Mouse (Mus musculus) liver, embryonic 14.5 days (tissue): ENCODE measurements around the gene Eri3. TPM values are rescaled to one million over a fixed set of nuclear protein-coding genes. Genes with fewer than 3 reads are reported as not detected.

ENCODE experiments used
- ATAC-seq: fragments of 200-750 bp; cut with Nextera tagmentation; 2 replicates; pipeline ENCODE4 v1.8.0; 2017; ENCODE audit warnings: moderate number of reproducible peaks, mild to moderate bottlenecking, moderate library complexity; ENCODE audit not compliant: insufficient read depth
- DNase-seq, 3 experiments: peaks; one replicate each; pipeline ENCODE4 v3.0.0-alpha.2; 2012 to 2013; ENCODE audit warnings: low read depth in 3 of 3, low spot score in 3 of 3
- H3K27ac ChIP-seq: fragments of 300-500 bp; sonication (generic); 2 replicates; pipeline ENCODE4 v1.5.1; 2014; ENCODE audit warnings: moderate library complexity, mild to moderate bottlenecking, control low read depth, inconsistent platforms
- H3K27me3 ChIP-seq: fragments of 300-500 bp; sonication (generic); 2 replicates; pipeline ENCODE4 v1.6.1; 2014; ENCODE audit warnings: mild to moderate bottlenecking, low read length, moderate library complexity; ENCODE audit not compliant: control insufficient read depth, insufficient read depth
- H3K36me3 ChIP-seq: fragments of 300-500 bp; sonication (generic); replicated peaks from 2 replicates; pipeline ENCODE4 v1.6.1; 2014; ENCODE audit warnings: low read depth; ENCODE audit not compliant: control insufficient read depth, insufficient read depth
- H3K4me1 ChIP-seq, 2 experiments: fragments of 200-500 bp in 1 of 2; fragments of 300-500 bp in 1 of 2; sonication (generic) in 1 of 2; replicated peaks; 2 replicates each; pipeline ENCODE4 v1.6.1; 2012 to 2014; ENCODE audit warnings: antibody characterized with exemption in 1 of 2, inconsistent platforms in 1 of 2, low read length in 1 of 2; ENCODE audit not compliant: control insufficient read depth in 2 of 2, insufficient read depth in 2 of 2
- H3K4me2 ChIP-seq: fragments of 300-500 bp; sonication (generic); 2 replicates; pipeline ENCODE4 v1.6.1; 2014; ENCODE audit warnings: low read depth, mild to moderate bottlenecking, control low read depth, moderate library complexity
- H3K4me3 ChIP-seq, 2 experiments: fragments of 200-500 bp in 1 of 2; fragments of 300-500 bp in 1 of 2; sonication (generic) in 1 of 2; 2 replicates each; pipeline ENCODE4 v1.5.1; 2012 to 2014; ENCODE audit warnings: low read depth in 2 of 2, low read length in 2 of 2, mild to moderate bottlenecking in 2 of 2, control low read depth in 1 of 2, inconsistent platforms in 1 of 2, moderate library complexity in 1 of 2; ENCODE audit not compliant: insufficient read depth in 1 of 2
- H3K9ac ChIP-seq: fragments of 300-500 bp; sonication (generic); replicated peaks from 2 replicates; pipeline ENCODE4 v1.6.1; 2014; ENCODE audit warnings: mild to moderate bottlenecking, control low read depth, moderate library complexity
- H3K9me3 ChIP-seq: fragments of 300-500 bp; sonication (generic); 2 replicates; pipeline ENCODE4 v1.6.1; 2016; ENCODE audit warnings: low read length, mixed read lengths; ENCODE audit not compliant: control insufficient read depth
- CTCF ChIP-seq: IDR thresholded peaks from 2 replicates; pipeline ENCODE4 v1.5.1; 2016; ENCODE audit warnings: antibody characterized with exemption, low read depth, control low read depth
- EP300 ChIP-seq: IDR thresholded peaks from 2 replicates; pipeline ENCODE4 v1.6.1; 2016; ENCODE audit warnings: antibody characterized with exemption, low read depth
- WGBS: fragments of 180-500 bp; shearing (Covaris S2); extraction: QIAGEN DNeasy Blood & Tissue Kit; methylation state at CpG from one replicate; pipeline ENCODE4 v1.1.7; 2014; ENCODE audit not compliant: insufficient replicate concordance; 5-methylcytosine and 5-hydroxymethylcytosine counted together
- polyA plus RNA-seq, 2 experiments: library from polyadenylated mRNA; depleted of rRNA in 1 of 2; stranded (reverse) in 1 of 2; unstranded in 1 of 2; fragments of >200 nt; fragmentation: Nextera tagmentation in 1 of 2; extraction: Ambion mirVana in 1 of 2; gene quantifications; 2 replicates each; pipeline versions ENCODE4 v1.2.1 to v1.2.3; 2012 to 2014

The Eri3 gene
- polyA plus RNA-seq, 2 experiments: 20.1 to 29.8 TPM

- ATAC-seq: no peak
- 83% methylated on average over 5 of the region's 5 CpGs for WGBS
These were observed 109.8 kb downstream of the Eri3 start for GRCm38 (mm10) chr4:117660001-117660400.

GRCm38 (mm10) chr4:117664411-117665137, 114.4 kb downstream of the Eri3 start:
- Histone ChIP-seq H3K4me3 (no peak overlapping the region), H3K4me2 (no peak overlapping the region), H3K9me3 (no peaks in the 10 kb centered on the region), H3K27me3 (no peaks in the 10 kb centered on the region), H3K27ac (no peak overlapping the region), H3K4me1 (no peaks in the 10 kb centered on the region), H3K9ac (no peak overlapping the region), H3K36me3 (no peaks in the 10 kb centered on the region)
- WGBS: 72% methylated on average over 10 of the region's 10 CpGs
- TF ChIP-seq CTCF (no peak), EP300 (no peak)
- ATAC-seq: no peak
- no peak for DNase-seq

More at GRCm38 (mm10) chr4:117660001-117660400, 109.8 kb downstream of the Eri3 start:
- no peak overlapping the region for H3K4me3 ChIP-seq
- H3K4me2 ChIP-seq: no peak overlapping the region
- no peak overlapping the region for H3K9ac ChIP-seq
- H3K36me3 ChIP-seq: no peaks in the 10 kb centered on the region
- H3K27me3 ChIP-seq: no peaks in the 10 kb centered on the region
- no peaks in the 10 kb centered on the region for H3K9me3 ChIP-seq
- TF ChIP-seq EP300: no peak
- no peak for TF ChIP-seq CTCF
- DNase-seq: no peak
- no peak overlapping the region for H3K27ac ChIP-seq
- H3K4me1 ChIP-seq: no peaks in the 10 kb centered on the region

GRCm38 (mm10) chr4:117665531-117665930, 115.4 kb downstream of the Eri3 start:
- Histone ChIP-seq H3K4me2 (no peak overlapping the region), H3K27me3 (no peaks in the 10 kb centered on the region), H3K9me3 (no peaks in the 10 kb centered on the region), H3K4me1 (no peaks in the 10 kb centered on the region), H3K27ac (no peak overlapping the region), H3K9ac (no peak overlapping the region), H3K4me3 (no peak overlapping the region), H3K36me3 (no peaks in the 10 kb centered on the region)
- WGBS: 80% methylated on average over 7 of the region's 7 CpGs
- DNase-seq (no peak), ATAC-seq (no peak)
- TF ChIP-seq EP300 (no peak), CTCF (no peak)

GRCm38 (mm10) chr4:117666054-117666453, 115.9 kb downstream of the Eri3 start:
- WGBS: 82% methylated on average over 8 of the region's 8 CpGs
- Histone ChIP-seq H3K9ac (no peak overlapping the region), H3K27ac (no peak overlapping the region), H3K4me2 (no peak overlapping the region), H3K36me3 (no peaks in the 10 kb centered on the region), H3K9me3 (no peaks in the 10 kb centered on the region), H3K27me3 (no peaks in the 10 kb centered on the region), H3K4me3 (no peak overlapping the region), H3K4me1 (no peaks in the 10 kb centered on the region)
- TF ChIP-seq EP300 (no peak), CTCF (no peak)
- ATAC-seq (no peak), DNase-seq (no peak)

GRCm38 (mm10) chr4:117669874-117670273, 119.7 kb downstream of the Eri3 start:
- no peak overlapping the region for H3K4me2 ChIP-seq
- TF ChIP-seq EP300: no peak
- TF ChIP-seq CTCF: no peak
- no peaks in the 10 kb centered on the region for H3K27me3 ChIP-seq
- peaks cover 8% of the 10 kb centered on the region for H3K36me3 ChIP-seq
- DNase-seq: no peak
- ATAC-seq: no peak
- no peaks in the 10 kb centered on the region for H3K4me1 ChIP-seq
- H3K9ac ChIP-seq: no peak overlapping the region
- H3K27ac ChIP-seq: no peak overlapping the region
- no peak overlapping the region for H3K4me3 ChIP-seq
- no peaks in the 10 kb centered on the region for H3K9me3 ChIP-seq
- 68% methylated on average over 7 of the region's 7 CpGs for WGBS
